Comparison of ENCODE assay signal across 38 mouse cellular contexts in genomic region chr17:37249460-37249859, GRCm38 (mm10). TPM values are rescaled to one million over a fixed set of nuclear protein-coding genes. Genes with fewer than 3 reads are reported as not detected.
"Had no signal": no experiment of that assay in that cellular context is flagged by ENCODE, and none has a peak within 500 bp of the region (broad histone marks: within the 10 kb centered on the region; RNA-seq: fewer than 3 reads in every experiment).

No protein-coding gene starts in this region.

- H3K9me3 ChIP-seq: embryonic facial prominence, embryonic 10.5 days; embryonic facial prominence, embryonic 12.5 days; embryonic facial prominence, embryonic 13.5 days; embryonic facial prominence, embryonic 15.5 days; forebrain, embryonic 10.5 days; forebrain, embryonic 12.5 days; forebrain, embryonic 13.5 days; forebrain, embryonic 15.5 days; heart, embryonic 10.5 days had no signal

- H3K27me3 ChIP-seq: embryonic facial prominence, embryonic 12.5 days; embryonic facial prominence, embryonic 13.5 days; embryonic facial prominence, embryonic 15.5 days; forebrain, embryonic 12.5 days; forebrain, embryonic 13.5 days; forebrain, embryonic 15.5 days had no signal

- H3K9ac ChIP-seq: embryonic facial prominence, embryonic 12.5 days; embryonic facial prominence, embryonic 13.5 days; embryonic facial prominence, embryonic 15.5 days; forebrain, embryonic 12.5 days; forebrain, embryonic 13.5 days; forebrain, embryonic 15.5 days; forebrain, postnatal 0 days had no signal

- H3K36me3 ChIP-seq: embryonic facial prominence, embryonic 10.5 days; embryonic facial prominence, embryonic 12.5 days; embryonic facial prominence, embryonic 13.5 days; embryonic facial prominence, embryonic 15.5 days; forebrain, embryonic 10.5 days; forebrain, embryonic 12.5 days; forebrain, embryonic 15.5 days; heart, embryonic 10.5 days had no signal

- H3K4me2 ChIP-seq: embryonic facial prominence, embryonic 12.5 days; embryonic facial prominence, embryonic 13.5 days; embryonic facial prominence, embryonic 15.5 days; forebrain, embryonic 12.5 days; forebrain, embryonic 13.5 days; forebrain, embryonic 15.5 days; heart, embryonic 11.5 days had no signal

- DNase-seq: cerebellum, adult 9-11 months; cerebellum, postnatal 10 days; cerebellum, postnatal 25 days; cerebellum, postnatal 36 days; embryo, embryonic 11 days; forebrain, postnatal 0 days; gastrocnemius, postnatal 10 days; gastrocnemius, postnatal 14 days; gastrocnemius, postnatal 25 days; gastrocnemius, postnatal 36 days; heart, adult 11 months; heart, adult 18-20 months; heart, adult 2 months had no signal

- ATAC-seq: forebrain, embryonic 13.5 days; forebrain, embryonic 14.5 days; forebrain, embryonic 15.5 days; forebrain, embryonic 16.5 days; forebrain, postnatal 0 days had no signal

- H3K4me3 ChIP-seq: embryonic facial prominence, embryonic 10.5 days; embryonic facial prominence, embryonic 12.5 days; embryonic facial prominence, embryonic 13.5 days; embryonic facial prominence, embryonic 15.5 days; erythroblast, embryonic 14.5 days; forebrain, embryonic 10.5 days; forebrain, embryonic 12.5 days; forebrain, embryonic 13.5 days; forebrain, embryonic 15.5 days; heart, adult 2 months; heart, embryonic 10.5 days had no signal

- H3K27ac ChIP-seq: embryonic facial prominence, embryonic 10.5 days; embryonic facial prominence, embryonic 12.5 days; embryonic facial prominence, embryonic 13.5 days; embryonic facial prominence, embryonic 15.5 days; forebrain, embryonic 10.5 days; forebrain, embryonic 12.5 days; forebrain, embryonic 13.5 days; forebrain, embryonic 15.5 days; heart, adult 2 months; heart, embryonic 10.5 days had no signal

- H3K4me1 ChIP-seq: embryonic facial prominence, embryonic 10.5 days; embryonic facial prominence, embryonic 12.5 days; embryonic facial prominence, embryonic 13.5 days; embryonic facial prominence, embryonic 15.5 days; forebrain, embryonic 10.5 days; forebrain, embryonic 12.5 days; forebrain, embryonic 13.5 days; forebrain, embryonic 15.5 days; heart, embryonic 10.5 days had no signal

RNA-seq across cellular contexts. Expression of gene Olfr97, which starts 12.3 kb away (rescaled TPM):
- total RNA-seq: common myeloid progenitor, adult 5-6 weeks; forebrain, postnatal 0 days; gastrocnemius, adult 18-20 months; gastrocnemius, adult 8-10 months; gastrocnemius, postnatal 10 days; gastrocnemius, postnatal 14 days; gastrocnemius, postnatal 25 days; gastrocnemius, postnatal 36 days; gastrocnemius, postnatal 4 days; granulocyte monocyte progenitor cell, adult 5-6 weeks; heart, adult 18-20 months; heart, adult 2 months; heart, adult 8-10 months had no signal
- polyA plus RNA-seq: cortical plate, adult 2 months; embryonic facial prominence, embryonic 10.5 days; embryonic facial prominence, embryonic 11.5 days; embryonic facial prominence, embryonic 12.5 days; embryonic facial prominence, embryonic 13.5 days; embryonic facial prominence, embryonic 14.5 days; embryonic facial prominence, embryonic 15.5 days; erythroblast, embryonic 14.5 days; forebrain, embryonic 10.5 days; forebrain, embryonic 11.5 days; forebrain, embryonic 12.5 days; forebrain, embryonic 13.5 days; forebrain, embryonic 14.5 days; forebrain, embryonic 15.5 days; forebrain, embryonic 16.5 days; forebrain, postnatal 0 days; frontal cortex, adult 2 months; gonadal fat pad, adult 2 months; heart, adult 2 months; heart, embryonic 10.5 days; heart, embryonic 11.5 days had no signal

RNA-seq across cellular contexts. Expression of gene Olfr98, which starts 14.1 kb away (rescaled TPM):
- total RNA-seq: common myeloid progenitor, adult 5-6 weeks; forebrain, postnatal 0 days; gastrocnemius, adult 18-20 months; gastrocnemius, adult 8-10 months; gastrocnemius, postnatal 10 days; gastrocnemius, postnatal 14 days; gastrocnemius, postnatal 25 days; gastrocnemius, postnatal 36 days; gastrocnemius, postnatal 4 days; granulocyte monocyte progenitor cell, adult 5-6 weeks; heart, adult 18-20 months; heart, adult 2 months; heart, adult 8-10 months had no signal
- polyA plus RNA-seq: cortical plate, adult 2 months; embryonic facial prominence, embryonic 10.5 days; embryonic facial prominence, embryonic 11.5 days; embryonic facial prominence, embryonic 12.5 days; embryonic facial prominence, embryonic 13.5 days; embryonic facial prominence, embryonic 14.5 days; embryonic facial prominence, embryonic 15.5 days; erythroblast, embryonic 14.5 days; forebrain, embryonic 10.5 days; forebrain, embryonic 11.5 days; forebrain, embryonic 12.5 days; forebrain, embryonic 13.5 days; forebrain, embryonic 14.5 days; forebrain, embryonic 15.5 days; forebrain, embryonic 16.5 days; forebrain, postnatal 0 days; frontal cortex, adult 2 months; gonadal fat pad, adult 2 months; heart, adult 2 months; heart, embryonic 10.5 days; heart, embryonic 11.5 days had no signal

RNA-seq across cellular contexts. Expression of gene H2-M3, which starts 20.6 kb away (rescaled TPM):
- polyA plus RNA-seq: erythroblast, embryonic 14.5 days had no signal

RNA-seq across cellular contexts. Expression of gene Olfr96, which starts 29.5 kb away (rescaled TPM):
- total RNA-seq: common myeloid progenitor, adult 5-6 weeks; forebrain, postnatal 0 days; gastrocnemius, adult 18-20 months; gastrocnemius, adult 8-10 months; gastrocnemius, postnatal 10 days; gastrocnemius, postnatal 14 days; gastrocnemius, postnatal 25 days; gastrocnemius, postnatal 36 days; gastrocnemius, postnatal 4 days; granulocyte monocyte progenitor cell, adult 5-6 weeks; heart, adult 18-20 months; heart, adult 2 months; heart, adult 8-10 months had no signal
- polyA plus RNA-seq: cortical plate, adult 2 months; embryonic facial prominence, embryonic 10.5 days; embryonic facial prominence, embryonic 11.5 days; embryonic facial prominence, embryonic 12.5 days; embryonic facial prominence, embryonic 13.5 days; erythroblast, embryonic 14.5 days; forebrain, embryonic 10.5 days; forebrain, embryonic 11.5 days; forebrain, embryonic 12.5 days; forebrain, embryonic 13.5 days; forebrain, embryonic 14.5 days; forebrain, embryonic 15.5 days; forebrain, embryonic 16.5 days; forebrain, postnatal 0 days; frontal cortex, adult 2 months; gonadal fat pad, adult 2 months; heart, adult 2 months; heart, embryonic 10.5 days; heart, embryonic 11.5 days had no signal

RNA-seq across cellular contexts. Expression of gene Olfr99, which starts 33.8 kb away (rescaled TPM):
- total RNA-seq: common myeloid progenitor, adult 5-6 weeks; forebrain, postnatal 0 days; gastrocnemius, adult 18-20 months; gastrocnemius, adult 8-10 months; gastrocnemius, postnatal 10 days; gastrocnemius, postnatal 14 days; gastrocnemius, postnatal 25 days; gastrocnemius, postnatal 36 days; gastrocnemius, postnatal 4 days; granulocyte monocyte progenitor cell, adult 5-6 weeks; heart, adult 18-20 months; heart, adult 2 months; heart, adult 8-10 months had no signal
- polyA plus RNA-seq: cortical plate, adult 2 months; embryonic facial prominence, embryonic 10.5 days; embryonic facial prominence, embryonic 11.5 days; embryonic facial prominence, embryonic 12.5 days; embryonic facial prominence, embryonic 13.5 days; erythroblast, embryonic 14.5 days; forebrain, embryonic 10.5 days; forebrain, embryonic 11.5 days; forebrain, embryonic 12.5 days; forebrain, embryonic 13.5 days; forebrain, embryonic 14.5 days; forebrain, embryonic 15.5 days; forebrain, embryonic 16.5 days; forebrain, postnatal 0 days; frontal cortex, adult 2 months; gonadal fat pad, adult 2 months; heart, adult 2 months; heart, embryonic 11.5 days had no signal
